Comparison of ENCODE assay signal across 23 mouse cellular contexts in the genomic region with DNA sequence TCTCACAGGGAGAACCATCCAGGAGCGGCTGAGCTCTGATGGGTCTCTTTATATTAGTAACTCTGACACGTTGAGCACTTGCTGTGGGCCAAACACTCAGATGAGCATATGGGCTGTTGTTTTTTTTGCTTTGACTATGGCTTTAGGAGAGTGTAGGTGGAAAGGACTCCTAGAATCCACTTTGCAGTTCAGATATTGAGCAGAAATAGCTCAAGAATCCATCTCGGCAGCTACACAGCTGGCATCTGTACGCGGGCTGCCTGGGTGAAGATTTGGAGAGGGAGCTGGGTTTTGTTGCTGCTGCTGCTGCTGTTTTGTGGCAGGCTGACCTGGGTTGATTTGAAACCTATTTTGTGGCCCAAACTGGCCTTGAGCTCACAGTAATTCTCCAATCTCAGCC.
A peak's percentile ranks its signal among the peaks of the same experiment; 100 is the strongest.
DNase-seq lines count a peak whose midpoint lies in the region; ATAC-seq lines count a peak whose summit lies in the region.
"Had no signal": no experiment of that assay in that cellular context is flagged by ENCODE, and none has a peak within 500 bp of the region (broad histone marks: within the 10 kb centered on the region; RNA-seq: fewer than 3 reads in every experiment).

No protein-coding gene starts in this region.

- no peak overlapping the region for H3K9ac ChIP-seq in neural tube, embryonic 13.5 days
- no peak overlapping the region for H3K9ac ChIP-seq in intestine, embryonic 15.5 days
- H3K9ac ChIP-seq: liver, postnatal 0 days; midbrain, embryonic 15.5 days had no signal

- peak; percentile 48 to 65 for DNase-seq in frontal cortex, adult 2 months (ENCODE audit: extremely low spot score in 1 of 2, low spot score in 1 of 2)
- no peak for DNase-seq in frontal cortex, postnatal 14 days (ENCODE audit: low spot score in 2 of 2)
- DNase-seq in neural tube, embryonic 10.5 days (ENCODE audit: extremely low spot score, low spot score) = no peak
- DNase-seq in limb, embryonic 10.5 days (ENCODE audit: low spot score) = no peak
- DNase-seq in telencephalon, adult 2 months (ENCODE audit: low read depth, low spot score) = peak; percentile 74
- DNase-seq in cerebellum, adult 18-20 months = no peak
- DNase-seq: adrenal gland, postnatal 25 days; cerebellum, adult 11-12 months; cerebellum, postnatal 36 days; gastrocnemius, postnatal 10 days; heart, adult 2 months; heart, postnatal 36 days; kidney, adult 11 months; liver, postnatal 0 days; lung, postnatal 10 days; spleen, adult 18-20 months; thymus, adult 18-20 months had no signal

- H3K36me3 ChIP-seq in neural tube, embryonic 13.5 days = no peaks in the 10 kb centered on the region
- no peaks in the 10 kb centered on the region for H3K36me3 ChIP-seq in limb, embryonic 10.5 days
- H3K36me3 ChIP-seq in intestine, embryonic 15.5 days = no peaks in the 10 kb centered on the region
- H3K36me3 ChIP-seq: G1E; midbrain, embryonic 15.5 days had no signal

- 0 out of 2 replicates have a peak overlapping the region, but pooled peaks have one; percentile 3 for H3K27ac ChIP-seq in neural tube, embryonic 13.5 days (replicated peaks)
- peak overlapping the region; percentile 44; the same call in 1 of the 2 replicates for H3K27ac ChIP-seq in limb, embryonic 10.5 days
- H3K27ac ChIP-seq in intestine, embryonic 15.5 days = no peak overlapping the region
- H3K27ac ChIP-seq: heart, adult 2 months; midbrain, embryonic 15.5 days had no signal

- H3K4me3 ChIP-seq in neural tube, embryonic 13.5 days = no peak overlapping the region
- no peak overlapping the region for H3K4me3 ChIP-seq in limb, embryonic 10.5 days
- no peak overlapping the region for H3K4me3 ChIP-seq in intestine, embryonic 15.5 days (replicated peaks)
- H3K4me3 ChIP-seq: heart, adult 2 months; midbrain, embryonic 15.5 days had no signal

- peaks cover 63% of the 10 kb centered on the region for H3K4me1 ChIP-seq in neural tube, embryonic 13.5 days (replicated peaks)
- H3K4me1 ChIP-seq in limb, embryonic 10.5 days = peaks cover 48% of the 10 kb centered on the region
- H3K4me1 ChIP-seq in intestine, embryonic 15.5 days (replicated peaks) = no peaks in the 10 kb centered on the region

- H3K9me3 ChIP-seq in neural tube, embryonic 13.5 days = no peaks in the 10 kb centered on the region
- no peaks in the 10 kb centered on the region for H3K9me3 ChIP-seq in limb, embryonic 10.5 days (replicated peaks)
- no peaks in the 10 kb centered on the region for H3K9me3 ChIP-seq in intestine, embryonic 15.5 days
- H3K9me3 ChIP-seq: midbrain, embryonic 15.5 days had no signal

- ATAC-seq in neural tube, embryonic 13.5 days (ENCODE audit: low read depth) = no peak
- ATAC-seq in intestine, embryonic 15.5 days = no peak
- ATAC-seq: forebrain, embryonic 16.5 days; hindbrain, embryonic 16.5 days; liver, postnatal 0 days; midbrain, embryonic 15.5 days had no signal

- no peak overlapping the region for H3K4me2 ChIP-seq in neural tube, embryonic 13.5 days
- no peak overlapping the region for H3K4me2 ChIP-seq in intestine, embryonic 15.5 days (replicated peaks)
- H3K4me2 ChIP-seq: midbrain, embryonic 15.5 days had no signal

- H3K27me3 ChIP-seq in neural tube, embryonic 13.5 days = no peaks in the 10 kb centered on the region
- H3K27me3 ChIP-seq in limb, embryonic 10.5 days (ENCODE audit: low read depth, poor library complexity, severe bottlenecking) = no peaks in the 10 kb centered on the region
- no peaks in the 10 kb centered on the region for H3K27me3 ChIP-seq in intestine, embryonic 15.5 days (replicated peaks)
- H3K27me3 ChIP-seq: midbrain, embryonic 15.5 days had no signal

- 78% methylated on average over 5 of the region's 5 CpGs for WGBS in neural tube, embryonic 13.5 days
- WGBS in limb, embryonic 10.5 days = 85% methylated on average over 5 of the region's 5 CpGs
- 84% methylated on average over 5 of the region's 5 CpGs for WGBS in intestine, embryonic 15.5 days

Comparison
In these comparisons a context has a peak if more than half of its experiments do, and no peak if none do; other contexts are left out.
1. DNase-seq: peak in frontal cortex, adult 2 months (2 of 2) and telencephalon, adult 2 months (single experiment); none in frontal cortex, postnatal 14 days (0 of 2), neural tube, embryonic 10.5 days (single experiment), limb, embryonic 10.5 days (single experiment) and cerebellum, adult 18-20 months (0 of 2).